Mouse (Mus musculus): ENCODE data around the gene Mrps10. TPM values are rescaled to one million over a fixed set of nuclear protein-coding genes. Genes with fewer than 3 reads are reported as not detected.
"Not testable (repeated sequence)": the region's sequence is repeated elsewhere in the genome, so short reads cannot be mapped to it uniquely, and the experiment has no call there.

Gene Mrps10
- total RNA-seq, 2 experiments from 2014 or later = 50.8 to 52.0 TPM

- no peak for DNase-seq
Measured at GRCm38 (mm10) chr17:47381917-47382316, 13.2 kb downstream of the Mrps10 start.

DNA sequence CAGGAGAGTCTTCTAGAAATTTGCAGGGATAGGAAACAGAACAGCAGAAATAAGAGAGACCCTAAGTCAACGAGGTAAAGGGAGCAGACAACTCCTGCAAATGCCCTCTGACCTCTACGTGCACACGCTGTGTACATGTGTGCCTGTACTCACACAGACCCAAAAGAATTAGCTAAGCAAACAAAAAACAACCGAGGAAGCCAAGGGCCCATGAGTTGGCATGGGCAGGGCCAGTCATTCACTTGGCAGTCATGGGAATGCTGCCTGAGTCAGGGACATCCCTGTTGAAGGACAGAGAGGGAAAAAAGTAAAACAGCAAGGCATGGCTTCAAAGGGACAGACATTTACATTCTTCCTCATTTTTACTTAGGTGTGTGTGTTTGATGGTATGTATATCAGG is 14.6 kb downstream of the Mrps10 start:
- DNase-seq = peak; percentile 36

- no peak for DNase-seq
Measured at GRCm38 (mm10) chr17:47384064-47384463, 15.4 kb downstream of the Mrps10 start.

- DNase-seq = no peak
Measured at GRCm38 (mm10) chr17:47385145-47385544, 16.5 kb downstream of the Mrps10 start, which contains the start of gene Guca1b. Gene Guca1b (plus strand): TSS chr17:47385393.

- peak; percentile 73 for DNase-seq
Measured at GRCm38 (mm10) chr17:47386649-47387048, 18.0 kb downstream of the Mrps10 start.

DNA sequence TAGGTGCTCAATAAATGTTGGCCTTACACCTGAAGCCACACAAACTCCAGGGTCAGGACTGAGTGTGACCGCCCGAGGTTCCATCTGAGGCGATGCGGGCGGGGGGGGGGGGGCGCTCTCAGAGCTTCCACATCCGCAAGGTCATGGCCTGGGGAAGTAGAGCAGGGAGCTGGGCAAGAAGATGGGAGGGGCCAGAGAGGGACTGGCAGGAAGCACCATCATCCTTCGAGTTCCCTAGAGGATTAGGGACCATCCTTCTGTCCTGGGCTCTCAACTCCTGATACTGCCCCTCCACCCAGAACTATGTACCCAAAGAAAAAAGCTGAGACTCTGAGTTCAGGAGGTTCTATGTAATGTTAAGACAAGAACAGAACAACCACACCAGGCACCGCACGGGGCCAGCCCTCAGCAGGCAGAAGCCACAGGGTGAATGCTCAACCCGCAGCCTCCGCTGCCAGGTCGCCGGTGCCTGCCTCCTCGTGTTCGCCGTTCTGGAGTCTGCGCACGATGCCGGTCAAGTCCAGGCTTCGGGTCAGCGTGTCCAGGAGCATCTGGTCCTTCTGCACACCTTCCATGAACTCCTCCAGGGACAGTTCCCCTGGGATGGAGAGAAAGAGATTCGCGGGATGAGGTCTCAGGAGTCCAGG is 25.7 kb downstream of the Mrps10 start:
- peak; percentile 51 for DNase-seq

- peak; percentile 74 for DNase-seq
Measured at GRCm38 (mm10) chr17:47395376-47395913, 26.8 kb downstream of the Mrps10 start.

DNA sequence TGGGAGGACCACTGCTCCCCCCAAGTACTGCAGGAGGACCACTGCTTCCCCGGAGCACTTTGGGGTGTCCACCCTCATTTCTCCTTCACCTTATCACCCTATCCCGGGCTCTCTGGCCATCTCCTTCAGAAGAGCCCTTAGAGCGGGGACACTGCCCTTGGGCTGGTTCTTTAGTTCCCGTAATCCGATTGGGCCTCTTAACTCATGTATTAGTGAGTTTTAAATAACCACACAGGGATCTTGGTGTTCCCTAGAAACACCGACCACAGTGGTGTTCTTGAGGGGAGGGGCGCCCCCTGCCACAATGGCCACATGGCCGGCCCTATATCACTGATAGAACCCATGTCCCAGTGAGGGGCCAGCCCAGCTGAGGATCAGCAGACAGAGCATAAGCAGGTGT is 30.4 kb downstream of the Mrps10 start:
- no peak for DNase-seq

DNA sequence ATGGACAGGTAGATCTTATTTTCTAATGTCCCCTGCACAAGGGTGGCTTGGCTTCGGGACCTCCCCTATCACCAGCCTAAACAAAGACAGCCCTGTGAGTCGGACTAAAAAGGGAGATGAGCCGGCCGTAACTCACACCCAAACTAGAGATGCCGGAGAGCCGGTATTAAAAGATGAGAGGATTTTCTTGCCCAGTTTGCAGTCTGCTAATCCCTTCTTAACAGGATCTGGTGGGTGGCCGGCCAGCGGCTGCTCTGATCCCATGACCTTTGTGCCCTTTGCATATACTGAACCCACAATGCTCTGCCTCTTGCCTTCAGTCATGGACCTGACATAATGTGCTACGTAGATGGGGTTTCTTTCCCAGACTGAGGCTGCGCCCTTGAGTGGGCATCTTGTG is 31.8 kb downstream of the Mrps10 start, which contains the start of gene Guca1a:
Gene Guca1a, minus strand, starts transcription at position 134 of the 400 bp plus-strand sequence.
- DNase-seq = no peak

GRCm38 (mm10) chr17:47407717-47408557 is 39.2 kb downstream of the Mrps10 start:
- no peak for DNase-seq

GRCm38 (mm10) chr17:47408558-47408898 is 39.8 kb downstream of the Mrps10 start:
- DNase-seq = peak; percentile 83

- DNase-seq = peak; percentile 26
Measured at GRCm38 (mm10) chr17:47409897-47410861, 41.5 kb downstream of the Mrps10 start.

GRCm38 (mm10) chr17:47420195-47420594 is 51.5 kb downstream of the Mrps10 start:
- no peak for DNase-seq

- DNase-seq = no peak
Measured at GRCm38 (mm10) chr17:47421566-47421965, 52.9 kb downstream of the Mrps10 start.

DNA sequence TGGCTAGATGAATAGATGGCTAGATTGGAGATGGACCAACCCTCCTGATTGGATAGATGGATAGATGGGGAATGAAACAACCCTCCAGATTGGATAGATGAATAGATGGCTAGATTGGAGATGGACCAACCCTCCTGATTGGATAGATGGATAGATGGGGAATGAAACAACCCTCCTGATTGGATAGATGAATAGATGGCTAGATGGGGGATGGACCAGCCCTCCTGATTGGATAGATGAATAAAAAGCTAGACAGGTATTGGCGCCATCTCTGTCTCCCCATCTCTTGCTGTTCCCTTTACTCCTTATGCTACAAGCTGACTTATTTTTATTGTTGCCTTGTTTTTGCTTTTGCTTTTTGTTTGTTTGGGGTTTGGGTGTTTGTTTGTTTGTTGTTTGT is 53.9 kb downstream of the Mrps10 start:
- not testable (repeated sequence) for DNase-seq

DNA sequence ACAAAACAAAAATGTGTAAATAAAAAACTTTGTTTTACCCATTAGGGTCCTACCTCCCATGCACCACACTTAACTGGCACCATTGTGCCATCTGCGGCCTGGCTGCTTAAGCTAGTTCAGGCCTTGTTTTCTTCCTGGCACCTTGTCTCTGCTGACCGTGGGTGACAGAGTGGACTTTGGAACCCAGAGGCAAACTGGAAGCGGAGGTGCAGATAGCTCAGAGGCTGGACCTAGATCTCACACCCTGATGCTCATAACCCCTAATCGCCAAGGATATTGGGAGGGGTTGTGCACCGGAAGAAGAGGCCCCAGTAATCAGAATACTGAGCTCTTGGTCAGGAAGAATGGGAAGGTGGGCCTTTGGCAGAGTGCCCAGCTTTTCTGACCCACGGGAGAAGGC is 55.5 kb downstream of the Mrps10 start:
- no peak for DNase-seq

- no peak for DNase-seq
Measured at GRCm38 (mm10) chr17:47427316-47427715, 58.6 kb downstream of the Mrps10 start.

DNA sequence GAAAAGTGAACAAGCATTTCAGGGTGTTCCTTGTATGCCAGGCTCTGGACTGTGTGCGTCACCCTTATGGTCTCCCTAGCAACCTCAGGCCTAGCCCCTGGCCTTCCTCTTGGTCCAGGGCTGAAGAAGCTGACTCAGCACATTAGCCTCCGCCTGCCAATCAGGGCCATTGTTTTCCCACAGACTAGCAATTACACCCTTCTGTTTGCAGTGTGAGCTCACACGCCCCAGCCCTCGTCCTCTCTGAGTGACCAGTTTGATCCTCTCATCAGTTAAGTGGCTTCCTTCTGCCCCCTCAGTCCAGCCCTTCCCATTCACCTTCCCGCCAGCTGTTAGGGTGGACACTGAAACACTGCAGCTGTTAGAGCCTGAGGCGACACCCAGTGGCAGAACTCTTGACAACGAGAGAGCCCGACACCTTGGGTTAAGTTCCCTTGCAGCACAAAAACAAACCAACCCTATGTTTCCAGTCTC is 60.2 kb downstream of the Mrps10 start:
- DNase-seq = peak; percentile 59

GRCm38 (mm10) chr17:47430815-47431214 is 62.1 kb downstream of the Mrps10 start:
- no peak for DNase-seq

Data from adrenal gland, postnatal 10 days (tissue).